14 mouse cellular contexts compared by ENCODE assay signal in genomic region chr2:25477967-25478675, GRCm38 (mm10). TPM values are rescaled to one million over a fixed set of nuclear protein-coding genes. Genes with fewer than 3 reads are reported as not detected.
DNase-seq lines count a peak whose midpoint lies in the region; ATAC-seq lines count a peak whose summit lies in the region.
"Had no signal": no experiment of that assay in that cellular context is flagged by ENCODE, and none has a peak within 500 bp of the region (broad histone marks: within the 10 kb centered on the region; RNA-seq: fewer than 3 reads in every experiment).

No protein-coding gene starts in this region.

- ATAC-seq in lung, embryonic 15.5 days (ENCODE audit: borderline replicate concordance, extremely low read depth, low FRiP score, low TSS enrichment): peak; percentile 16; the same call in 1 of the 2 replicates
- ATAC-seq in intestine, embryonic 16.5 days: no peak

- no peaks in the 10 kb centered on the region for H3K9me3 ChIP-seq in lung, embryonic 15.5 days
- no peaks in the 10 kb centered on the region for H3K9me3 ChIP-seq in intestine, embryonic 16.5 days (ENCODE audit: control insufficient read depth, low read length)
- H3K9me3 ChIP-seq: embryonic facial prominence, embryonic 12.5 days; midbrain, embryonic 12.5 days had no signal

- H3K27ac ChIP-seq in lung, embryonic 15.5 days: no peak overlapping the region
- H3K27ac ChIP-seq in intestine, embryonic 16.5 days (ENCODE audit: low read length): no peak overlapping the region
- H3K27ac ChIP-seq: embryonic facial prominence, embryonic 12.5 days; midbrain, embryonic 12.5 days had no signal

- DNase-seq in heart, adult 11 months: peak; percentile 98
- DNase-seq in heart, postnatal 4 days: no peak
- no peak for DNase-seq in lung, postnatal 25 days (ENCODE audit: low spot score)
- DNase-seq in cerebellum, postnatal 14 days: peak; percentile 96 to 97
- DNase-seq in left cerebral cortex, postnatal 36 days (ENCODE audit: low spot score in 2 of 2): peak; percentile 50 to 57
- DNase-seq in ovary, postnatal 14 days (ENCODE audit: low spot score): no peak
- DNase-seq: thymus, adult 18-20 months had no signal

- H3K4me1 ChIP-seq in lung, embryonic 15.5 days: no peaks in the 10 kb centered on the region
- H3K4me1 ChIP-seq in intestine, embryonic 16.5 days (ENCODE audit: control insufficient read depth, insufficient read depth, low read length): no peaks in the 10 kb centered on the region
- H3K4me1 ChIP-seq: embryonic facial prominence, embryonic 12.5 days; midbrain, embryonic 12.5 days had no signal

- H3K36me3 ChIP-seq in lung, embryonic 15.5 days: no peaks in the 10 kb centered on the region
- no peaks in the 10 kb centered on the region for H3K36me3 ChIP-seq in intestine, embryonic 16.5 days (ENCODE audit: control insufficient read depth, insufficient read depth, low read length)
- H3K36me3 ChIP-seq: embryonic facial prominence, embryonic 12.5 days; midbrain, embryonic 12.5 days had no signal

- WGBS in lung, embryonic 15.5 days: 72% methylated on average over 3 of the region's 3 CpGs
- WGBS in intestine, embryonic 16.5 days: 94% methylated on average over 3 of the region's 3 CpGs

- intact Hi-C loops in left cerebral cortex, postnatal 36 days (cut with DNase I): no loop called here

- no peak overlapping the region for H3K9ac ChIP-seq in lung, embryonic 15.5 days
- H3K9ac ChIP-seq in intestine, embryonic 16.5 days (ENCODE audit: low read depth, low read length): no peak overlapping the region
- H3K9ac ChIP-seq: embryonic facial prominence, embryonic 12.5 days; midbrain, embryonic 12.5 days had no signal

- H3K27me3 ChIP-seq in lung, embryonic 15.5 days: no peaks in the 10 kb centered on the region
- no peaks in the 10 kb centered on the region for H3K27me3 ChIP-seq in intestine, embryonic 16.5 days (replicated peaks; ENCODE audit: control insufficient read depth, insufficient read depth, low read length)
- H3K27me3 ChIP-seq: embryonic facial prominence, embryonic 12.5 days had no signal

- H3K4me2 ChIP-seq in lung, embryonic 15.5 days: no peak overlapping the region
- H3K4me2 ChIP-seq in intestine, embryonic 16.5 days (ENCODE audit: low read depth, low read length): no peak overlapping the region
- H3K4me2 ChIP-seq: embryonic facial prominence, embryonic 12.5 days; midbrain, embryonic 12.5 days had no signal

- no peak overlapping the region for H3K4me3 ChIP-seq in lung, embryonic 15.5 days
- H3K4me3 ChIP-seq in intestine, embryonic 16.5 days (ENCODE audit: low read length): no peak overlapping the region
- H3K4me3 ChIP-seq: embryonic facial prominence, embryonic 12.5 days; midbrain, embryonic 12.5 days had no signal

RNA-seq across cellular contexts. Expression of gene Ptgds, which starts 8.3 kb away (rescaled TPM):
- 100 to 1,000 TPM; 117 to 137 TPM for total RNA-seq in heart, postnatal 4 days (2021)
- 10.2 and 24.3 TPM in 2 replicates for polyA plus RNA-seq in lung, embryonic 15.5 days (2015; fragmentation: Nextera tagmentation; extraction: Ambion mirVana)
- total RNA-seq in left cerebral cortex, postnatal 36 days (2021): 1,000 to 10,000 TPM; 1,442 to 2,237 TPM
- polyA plus RNA-seq in intestine, embryonic 16.5 days (2015; fragmentation: Nextera tagmentation; extraction: Ambion mirVana): 4.0 and 4.5 TPM in 2 replicates

RNA-seq across cellular contexts. Expression of gene Lcn12, which starts 15.6 kb away (rescaled TPM):
- not detected for total RNA-seq in heart, postnatal 4 days (2021)
- not detected in 2 replicates for polyA plus RNA-seq in lung, embryonic 15.5 days (2015; fragmentation: Nextera tagmentation; extraction: Ambion mirVana)
- not detected for total RNA-seq in left cerebral cortex, postnatal 36 days (2021)
- polyA plus RNA-seq in intestine, embryonic 16.5 days (2015; fragmentation: Nextera tagmentation; extraction: Ambion mirVana): 0.32 TPM in 1 of 2 replicates, not detected in the other
- total RNA-seq: granulocyte monocyte progenitor cell, adult 5-6 weeks had no signal
- polyA plus RNA-seq: embryonic facial prominence, embryonic 12.5 days; kidney, embryonic 16.5 days; liver, embryonic 16.5 days; midbrain, embryonic 12.5 days had no signal

RNA-seq across cellular contexts. Expression of gene Paxx, which starts 17.2 kb away (rescaled TPM):
- total RNA-seq in heart, postnatal 4 days (2021): 10 to 100 TPM; 30.5 to 32.8 TPM
- polyA plus RNA-seq in lung, embryonic 15.5 days (2015; fragmentation: Nextera tagmentation; extraction: Ambion mirVana): 31.5 and 37.0 TPM in 2 replicates
- 10 to 100 TPM; 72.8 to 75.8 TPM for total RNA-seq in left cerebral cortex, postnatal 36 days (2021)
- 31.5 and 37.4 TPM in 2 replicates for polyA plus RNA-seq in intestine, embryonic 16.5 days (2015; fragmentation: Nextera tagmentation; extraction: Ambion mirVana)

RNA-seq across cellular contexts. Expression of gene Clic3, which starts 21.5 kb away (rescaled TPM):
- total RNA-seq in heart, postnatal 4 days (2021): 1 to 10 TPM; 2.8 to 4.1 TPM
- polyA plus RNA-seq in lung, embryonic 15.5 days (2015; fragmentation: Nextera tagmentation; extraction: Ambion mirVana): 77.9 and 90.3 TPM in 2 replicates
- under 1 TPM in 1 of 2 experiments, not detected in 1; 0.69 TPM for total RNA-seq in left cerebral cortex, postnatal 36 days (2021)
- polyA plus RNA-seq in intestine, embryonic 16.5 days (2015; fragmentation: Nextera tagmentation; extraction: Ambion mirVana): 2.6 and 2.7 TPM in 2 replicates
- total RNA-seq: granulocyte monocyte progenitor cell, adult 5-6 weeks had no signal

RNA-seq across cellular contexts. Expression of gene Fbxw5, which starts 22.4 kb away (rescaled TPM):
- total RNA-seq in heart, postnatal 4 days (2021): 10 to 100 TPM; 93.6 to 98.6 TPM
- polyA plus RNA-seq in lung, embryonic 15.5 days (2015; fragmentation: Nextera tagmentation; extraction: Ambion mirVana): 72.8 and 76.2 TPM in 2 replicates
- 100 to 1,000 TPM; 107 to 127 TPM for total RNA-seq in left cerebral cortex, postnatal 36 days (2021)
- 70.2 and 71.9 TPM in 2 replicates for polyA plus RNA-seq in intestine, embryonic 16.5 days (2015; fragmentation: Nextera tagmentation; extraction: Ambion mirVana)

Comparison
In these comparisons a context has a peak if more than half of its experiments do, and no peak if none do; other contexts are left out.
1. DNase-seq: peak in heart, adult 11 months (single experiment), cerebellum, postnatal 14 days (2 of 2) and left cerebral cortex, postnatal 36 days (2 of 2); none in heart, postnatal 4 days (single experiment), lung, postnatal 25 days (single experiment) and ovary, postnatal 14 days (single experiment).
2. RNA of gene Ptgds, which starts 8.3 kb away (total RNA-seq): 1,442 to 2,237 TPM in left cerebral cortex, postnatal 36 days; 117 to 137 TPM in heart, postnatal 4 days; every median in the first group is over 10 times any median in the second.